Mouse (Mus musculus) ES-E14 (cell line): ENCODE measurements around the gene Cdh3. TPM values are rescaled to one million over a fixed set of nuclear protein-coding genes. Genes with fewer than 3 reads are reported as not detected.

Experiments used
- DNase-seq: peaks from one replicate; pipeline ENCODE4 v3.0.0-alpha.2; 2013; ENCODE audit warnings: low read depth, low spot score
- H3K27ac ChIP-seq: 2 replicates; pipeline ENCODE4 v1.5.1; 2012; ENCODE audit warnings: low read depth, mild to moderate bottlenecking, low read length, moderate library complexity, mixed read lengths; ENCODE audit not compliant: poor library complexity, insufficient read depth, severe bottlenecking
- H3K36me3 ChIP-seq: 2 replicates; pipeline ENCODE4 v1.6.1; 2012; ENCODE audit warnings: mild to moderate bottlenecking, low read length, moderate library complexity, mixed read lengths; ENCODE audit not compliant: control insufficient read depth, poor library complexity, insufficient read depth, severe bottlenecking
- H3K4me1 ChIP-seq, 2 experiments: fragments of 150-350 bp in 1 of 2; sonication (generic) in 1 of 2; 2 replicates each; pipeline ENCODE4 v1.6.1; 2012; ENCODE audit warnings: low read length in 2 of 2, mild to moderate bottlenecking in 1 of 2, mixed read lengths in 1 of 2; ENCODE audit not compliant: control insufficient read depth in 2 of 2, insufficient read depth in 2 of 2, poor library complexity in 1 of 2
- H3K4me3 ChIP-seq, 2 experiments: fragments of 150-350 bp in 1 of 2; sonication (generic) in 1 of 2; 2 replicates each; pipeline ENCODE4 v1.5.1; 2012; ENCODE audit warnings: low read length in 2 of 2, low read depth in 1 of 2, mild to moderate bottlenecking in 1 of 2, mixed read lengths in 1 of 2; ENCODE audit not compliant: insufficient read depth in 1 of 2, poor library complexity in 1 of 2, severe bottlenecking in 1 of 2
- H3K9ac ChIP-seq: 2 replicates; pipeline ENCODE4 v1.6.1; 2012; ENCODE audit warnings: low read depth, mild to moderate bottlenecking, low read length, mixed read lengths; ENCODE audit not compliant: poor library complexity, insufficient read depth, severe bottlenecking
- H3K9me3 ChIP-seq: fragments of 150-350 bp; sonication (generic); 2 replicates; pipeline ENCODE4 v1.6.1; 2012; ENCODE audit warnings: low read depth, mild to moderate bottlenecking, low read length; ENCODE audit not compliant: control insufficient read depth, insufficient read depth
- CHD2 ChIP-seq: IDR thresholded peaks from 2 replicates; pipeline ENCODE4 v1.6.1; 2014; ENCODE audit warnings: mild to moderate bottlenecking, low read depth, low read length, inconsistent platforms
- HCFC1 ChIP-seq: IDR thresholded peaks from 2 replicates; pipeline ENCODE4 v1.6.1; 2012; ENCODE audit warnings: low read length, inconsistent platforms, borderline replicate concordance; ENCODE audit not compliant: insufficient read depth
- MAFK ChIP-seq: IDR thresholded peaks from 2 replicates; pipeline ENCODE4 v1.6.1; 2014; ENCODE audit warnings: mild to moderate bottlenecking, low read depth, low read length, inconsistent platforms; ENCODE audit not compliant: insufficient read depth
- ZC3H11A ChIP-seq: IDR thresholded peaks from 2 replicates; pipeline ENCODE4 v1.6.1; 2012; ENCODE audit warnings: low read depth, mild to moderate bottlenecking, inconsistent platforms, low read length, borderline replicate concordance
- ZNF384 ChIP-seq: IDR thresholded peaks from 2 replicates; pipeline ENCODE4 v1.6.1; 2012; ENCODE audit warnings: low read depth, low read length, inconsistent platforms
- in situ Hi-C, 2 experiments: fragments of 600-800 bp; cut with MboI; formaldehyde crosslinking; loops; one replicate each; pipeline ENCODE4 v1.15.1; 2025; ENCODE audit warnings: low sequenced_read_pairs in 2 of 2, inconsistent platforms in 1 of 2; ENCODE audit not compliant: unreplicated experiment in 2 of 2
- total RNA-seq: library from RNA; depleted of rRNA; stranded (reverse); fragments of 300-350 nt; gene quantifications from 2 replicates; pipeline ENCODE4 v1.2.3, GENCODE M21; 2012; rRNA removed

Cdh3 gene
- 16.8 and 45.7 TPM in 2 replicates for total RNA-seq

- H3K4me3 ChIP-seq, result peak within 1 kb of the TSS; percentile 66 to 76
- DNase-seq, result no peak
- peak within 1 kb of the TSS; percentile 75 for H3K9ac ChIP-seq
- no peak for TF ChIP-seq CHD2
- TF ChIP-seq MAFK, result no peak
- 0 out of 2 replicates have a peak, but pooled peaks have one; percentile 20 for TF ChIP-seq ZNF384
- no peak for TF ChIP-seq ZC3H11A
- no peak for TF ChIP-seq HCFC1
- in situ Hi-C loops, result no loop called here
- H3K9me3 ChIP-seq, result no peaks in the 10 kb centered on the region
- H3K4me1 ChIP-seq, result peaks cover 7% of the 10 kb centered on the region in 2 experiments; a peak in 1 of 4 replicates
- H3K36me3 ChIP-seq, result no peaks in the 10 kb centered on the region
- no peak within 1 kb of the TSS for H3K27ac ChIP-seq
Observed at GRCm38 (mm10) chr8:106510365-106510975, at the start of gene Cdh3. Gene Cdh3, plus strand, starts transcription at chr8:106510891.

GRCm38 (mm10) chr8:106462131-106462530, 48.6 kb upstream of the Cdh3 start:
- TF ChIP-seq MAFK, result no peak
- TF ChIP-seq ZC3H11A, result no peak
- no peak for TF ChIP-seq ZNF384
- TF ChIP-seq HCFC1, result no peak
- no peak for TF ChIP-seq CHD2
- no peaks in the 10 kb centered on the region for H3K4me1 ChIP-seq
- H3K36me3 ChIP-seq, result no peaks in the 10 kb centered on the region
- H3K9ac ChIP-seq, result no peak overlapping the region
- H3K27ac ChIP-seq, result no peak overlapping the region
- H3K4me3 ChIP-seq, result no peak overlapping the region
- peaks cover 4% of the 10 kb centered on the region; the same call in 1 of the 2 replicates for H3K9me3 ChIP-seq
- DNase-seq, result no peak
- in situ Hi-C loops, result no loop called here

GRCm38 (mm10) chr8:106463795-106464194, 46.9 kb upstream of the Cdh3 start:
- Histone ChIP-seq H3K9ac (no peak overlapping the region), H3K4me3 (no peak overlapping the region), H3K9me3 (peaks cover 4% of the 10 kb centered on the region; the same call in 1 of the 2 replicates), H3K36me3 (no peaks in the 10 kb centered on the region), H3K27ac (no peak overlapping the region), H3K4me1 (no peaks in the 10 kb centered on the region)
- no peak for DNase-seq
- TF ChIP-seq ZNF384, result no peak
- TF ChIP-seq MAFK, result no peak
- no peak for TF ChIP-seq ZC3H11A
- no peak for TF ChIP-seq HCFC1
- no peak for TF ChIP-seq CHD2
- in situ Hi-C loops, result no loop called here

- H3K36me3 ChIP-seq, result no peaks in the 10 kb centered on the region
- no peak overlapping the region for H3K27ac ChIP-seq
- no peak overlapping the region for H3K9ac ChIP-seq
- no peak for DNase-seq
- no peak overlapping the region for H3K4me3 ChIP-seq
- H3K9me3 ChIP-seq, result peaks cover 4% of the 10 kb centered on the region; the same call in 1 of the 2 replicates
- in situ Hi-C loops, result no loop called here
- no peaks in the 10 kb centered on the region for H3K4me1 ChIP-seq
- TF ChIP-seq MAFK, result no peak
- no peak for TF ChIP-seq HCFC1
- no peak for TF ChIP-seq CHD2
- TF ChIP-seq ZNF384, result no peak
- no peak for TF ChIP-seq ZC3H11A
Observed at GRCm38 (mm10) chr8:106469485-106469884, 41.2 kb upstream of the Cdh3 start.

- Histone ChIP-seq H3K36me3 (no peaks in the 10 kb centered on the region), H3K9ac (no peak overlapping the region), H3K27ac (no peak overlapping the region), H3K4me1 (no peaks in the 10 kb centered on the region), H3K9me3 (peaks cover 14% of the 10 kb centered on the region), H3K4me3 (no peak overlapping the region)
- DNase-seq, result no peak
- no peak for TF ChIP-seq ZC3H11A
- TF ChIP-seq MAFK, result no peak
- no peak for TF ChIP-seq ZNF384
- TF ChIP-seq CHD2, result no peak
- no peak for TF ChIP-seq HCFC1
- in situ Hi-C loops, result no loop called here
Observed at GRCm38 (mm10) chr8:106474001-106474400, 36.7 kb upstream of the Cdh3 start.
